Mouse (Mus musculus) C2C12 (cell line): ENCODE results near the gene Atp5g1. TPM values are rescaled to one million over a fixed set of nuclear protein-coding genes. Genes with fewer than 3 reads are reported as not detected.

Experiments used
- H3K27me3 ChIP-seq: one replicate; pipeline ENCODE4 v1.6.1; 2011; ENCODE audit not compliant: control insufficient read depth, insufficient read depth, insufficient read length
- H3K36me3 ChIP-seq: one replicate; pipeline ENCODE4 v1.6.1; 2011; ENCODE audit not compliant: control insufficient read depth, insufficient read depth
- H3K4me3 ChIP-seq: one replicate; pipeline ENCODE4 v1.5.1; 2011; ENCODE audit warnings: mild to moderate bottlenecking, control low read depth; ENCODE audit not compliant: poor library complexity, insufficient read depth, severe bottlenecking
- H3K79me2 ChIP-seq: one replicate; pipeline ENCODE4 v1.6.1; 2011; ENCODE audit not compliant: control insufficient read depth, insufficient read depth
- H3K79me3 ChIP-seq: one replicate; pipeline ENCODE4 v1.6.1; 2011; ENCODE audit warnings: low read depth, control low read depth
- H3ac ChIP-seq: one replicate; pipeline ENCODE3; 2011; ENCODE audit warnings: low read depth; ENCODE audit not compliant: control insufficient read depth, insufficient read length
- CEBPB ChIP-seq: IDR thresholded peaks from one replicate; pipeline ENCODE4 v1.6.1; 2011; ENCODE audit warnings: low read depth, mild to moderate bottlenecking, control low read depth, moderate library complexity
- CTCF ChIP-seq: IDR thresholded peaks from one replicate; pipeline ENCODE4 v1.5.1; 2011; ENCODE audit not compliant: control insufficient read depth, insufficient read depth, insufficient read length
- FOSL1 ChIP-seq: IDR thresholded peaks from one replicate; pipeline ENCODE4 v1.8.0; 2011; ENCODE audit warnings: mild to moderate bottlenecking, low read length; ENCODE audit not compliant: poor library complexity, insufficient read depth, severe bottlenecking
- MAX ChIP-seq: IDR thresholded peaks from one replicate; pipeline ENCODE4 v1.6.1; 2011; ENCODE audit warnings: mild to moderate bottlenecking, control low read depth
- MYOD1 ChIP-seq: IDR thresholded peaks from one replicate; pipeline ENCODE4 v1.6.1; 2011; ENCODE audit warnings: low read depth; ENCODE audit not compliant: control insufficient read depth, insufficient read length
- MYOG ChIP-seq: IDR thresholded peaks from one replicate; pipeline ENCODE4 v1.6.1; 2011; ENCODE audit not compliant: control insufficient read depth, insufficient read length; ENCODE audit errors: extremely low read depth
- USF1 ChIP-seq: IDR thresholded peaks from one replicate; pipeline ENCODE4 v1.6.1; 2011; ENCODE audit warnings: low read depth, mild to moderate bottlenecking, control low read depth, moderate library complexity
- polyA plus RNA-seq: library from polyadenylated mRNA; unstranded; fragments of >200 nt; fragmentation: generic; extraction: Trizol; gene quantifications from one replicate; pipeline ENCODE4 v1.2.1, GENCODE M21; 2012; ENCODE audit warnings: missing spikeins

Gene Atp5g1
- polyA plus RNA-seq, 1 experiment: 857 TPM

GRCm38 (mm10) chr11:96037499-96037898 lies 38.0 kb downstream of the Atp5g1 start:
- H3ac ChIP-seq: no peak overlapping the region
- H3K27me3 ChIP-seq: no peaks in the 10 kb centered on the region
- H3K79me3 ChIP-seq: peaks cover 7% of the 10 kb centered on the region
- peaks cover 16% of the 10 kb centered on the region for H3K36me3 ChIP-seq
- H3K79me2 ChIP-seq: peaks cover 17% of the 10 kb centered on the region
- TF ChIP-seq MYOG: no peak
- no peak for TF ChIP-seq MAX
- no peak for TF ChIP-seq CTCF
- no peak for TF ChIP-seq USF1
- no peak for TF ChIP-seq CEBPB
- no peak for TF ChIP-seq MYOD1
- no peak for TF ChIP-seq FOSL1
- H3K4me3 ChIP-seq: no peak overlapping the region

DNA sequence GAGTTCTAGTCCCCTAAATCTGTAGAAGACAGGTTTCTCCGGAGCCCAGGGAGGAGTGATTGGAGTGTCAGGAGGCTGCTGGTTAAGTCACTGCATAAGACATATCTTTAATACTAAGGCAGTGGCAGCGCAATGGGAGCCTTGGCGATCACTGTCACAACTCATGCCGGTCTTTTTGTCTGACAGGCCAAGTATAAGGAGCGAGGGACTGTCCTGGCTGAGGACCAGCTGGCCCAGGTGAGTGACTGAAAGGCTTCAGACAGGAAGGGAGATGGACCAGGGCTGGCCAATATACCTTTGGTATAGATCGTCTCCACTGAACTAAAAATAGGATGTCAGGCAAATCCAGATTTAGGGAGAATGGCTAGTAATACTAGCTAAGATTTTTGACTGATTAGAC lies 40.3 kb downstream of the Atp5g1 start:
- no peak for TF ChIP-seq MAX
- no peak for TF ChIP-seq CEBPB
- no peak for TF ChIP-seq USF1
- TF ChIP-seq CTCF: no peak
- TF ChIP-seq MYOD1: no peak
- no peak for TF ChIP-seq FOSL1
- TF ChIP-seq MYOG: no peak
- Histone ChIP-seq H3ac (peak overlapping the region; percentile 81), H3K36me3 (peaks cover 9% of the 10 kb centered on the region), H3K27me3 (peaks cover 8% of the 10 kb centered on the region), H3K79me2 (peaks cover 17% of the 10 kb centered on the region), H3K79me3 (peaks cover 7% of the 10 kb centered on the region), H3K4me3 (peak overlapping the region; percentile 91)

- no peak for TF ChIP-seq CEBPB
- TF ChIP-seq MAX: peak; percentile 40
- H3K79me2 ChIP-seq: peaks cover 17% of the 10 kb centered on the region
- H3K4me3 ChIP-seq: peak within 1 kb of the TSS; percentile 91
- peaks cover 9% of the 10 kb centered on the region for H3K36me3 ChIP-seq
- H3ac ChIP-seq: peak within 1 kb of the TSS; percentile 81
- peaks cover 13% of the 10 kb centered on the region for H3K27me3 ChIP-seq
- H3K79me3 ChIP-seq: peaks cover 7% of the 10 kb centered on the region
These were observed 40.8 kb downstream of the Atp5g1 start, which contains the start of gene Snf8 for GRCm38 (mm10) chr11:96034596-96035052. Snf8 (plus strand) TSS chr11:96034885.

GRCm38 (mm10) chr11:96034116-96034515 lies 41.4 kb downstream of the Atp5g1 start:
- Histone ChIP-seq H3ac (no peak overlapping the region), H3K27me3 (peaks cover 18% of the 10 kb centered on the region), H3K79me2 (peaks cover 17% of the 10 kb centered on the region), H3K4me3 (peak overlapping the region; percentile 91), H3K36me3 (peaks cover 9% of the 10 kb centered on the region), H3K79me3 (peaks cover 7% of the 10 kb centered on the region)
- no peak for TF ChIP-seq MYOG
- no peak for TF ChIP-seq FOSL1
- no peak for TF ChIP-seq MYOD1
- no peak for TF ChIP-seq MAX
- TF ChIP-seq CTCF: no peak
- TF ChIP-seq USF1: no peak
- TF ChIP-seq CEBPB: no peak

DNA sequence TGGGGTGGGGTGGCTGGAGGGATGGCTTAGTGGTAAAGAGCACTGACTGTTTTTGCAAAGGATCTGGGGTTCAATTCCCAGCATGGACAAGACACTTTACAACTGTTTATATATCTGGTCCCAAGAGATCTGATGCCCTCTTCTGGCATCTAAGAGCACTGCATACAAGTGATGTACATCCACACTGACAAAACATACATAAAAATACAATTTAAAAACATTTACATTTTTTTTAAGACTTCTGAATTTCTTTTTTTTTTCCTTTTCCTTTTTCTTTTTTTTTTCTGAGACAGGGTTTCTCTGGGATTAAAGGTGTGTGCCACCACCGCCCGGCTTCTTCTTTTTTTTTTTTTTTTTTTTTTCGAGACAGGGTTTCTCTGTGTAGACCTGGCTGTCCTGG lies 42.2 kb downstream of the Atp5g1 start:
- TF ChIP-seq CEBPB: no peak
- no peak for TF ChIP-seq USF1
- TF ChIP-seq MAX: no peak
- TF ChIP-seq MYOG: no peak
- TF ChIP-seq CTCF: no peak
- no peak for TF ChIP-seq MYOD1
- no peak for TF ChIP-seq FOSL1
- peaks cover 7% of the 10 kb centered on the region for H3K79me3 ChIP-seq
- H3K36me3 ChIP-seq: peaks cover 3% of the 10 kb centered on the region
- no peak overlapping the region for H3K4me3 ChIP-seq
- H3ac ChIP-seq: no peak overlapping the region
- H3K27me3 ChIP-seq: peaks cover 24% of the 10 kb centered on the region
- H3K79me2 ChIP-seq: peaks cover 17% of the 10 kb centered on the region

- Histone ChIP-seq H3ac (no peak overlapping the region), H3K4me3 (no peak overlapping the region), H3K79me2 (peaks cover 16% of the 10 kb centered on the region), H3K36me3 (no peaks in the 10 kb centered on the region), H3K27me3 (peaks cover 28% of the 10 kb centered on the region), H3K79me3 (peaks cover 7% of the 10 kb centered on the region)
- TF ChIP-seq MYOD1 (no peak), USF1 (no peak), MAX (no peak), CEBPB (no peak), CTCF (no peak), FOSL1 (no peak), MYOG (no peak)
These were observed 43.8 kb downstream of the Atp5g1 start for GRCm38 (mm10) chr11:96031701-96032100.
